Mouse (Mus musculus) adrenal gland, postnatal 4 days (tissue): ENCODE results near the gene Arfgap3. TPM values are rescaled to one million over a fixed set of nuclear protein-coding genes. Genes with fewer than 3 reads are reported as not detected.
"Not testable (repeated sequence)": the region's sequence is repeated elsewhere in the genome, so short reads cannot be mapped to it uniquely, and the experiment has no call there.

Experiments
- DNase-seq, 2 experiments: peaks; one replicate each; pipeline ENCODE4 v3.0.0; 2021 to 2022; ENCODE audit warnings: low spot score in 2 of 2, mixed read lengths in 2 of 2
- total RNA-seq, 2 experiments: library from RNA; stranded (reverse); gene quantifications; 2 replicates each; pipeline ENCODE4 v1.2.3; 2021

The Arfgap3 gene
- total RNA-seq, 2 experiments from 2014 or later: 36.0 to 36.7 TPM

DNA sequence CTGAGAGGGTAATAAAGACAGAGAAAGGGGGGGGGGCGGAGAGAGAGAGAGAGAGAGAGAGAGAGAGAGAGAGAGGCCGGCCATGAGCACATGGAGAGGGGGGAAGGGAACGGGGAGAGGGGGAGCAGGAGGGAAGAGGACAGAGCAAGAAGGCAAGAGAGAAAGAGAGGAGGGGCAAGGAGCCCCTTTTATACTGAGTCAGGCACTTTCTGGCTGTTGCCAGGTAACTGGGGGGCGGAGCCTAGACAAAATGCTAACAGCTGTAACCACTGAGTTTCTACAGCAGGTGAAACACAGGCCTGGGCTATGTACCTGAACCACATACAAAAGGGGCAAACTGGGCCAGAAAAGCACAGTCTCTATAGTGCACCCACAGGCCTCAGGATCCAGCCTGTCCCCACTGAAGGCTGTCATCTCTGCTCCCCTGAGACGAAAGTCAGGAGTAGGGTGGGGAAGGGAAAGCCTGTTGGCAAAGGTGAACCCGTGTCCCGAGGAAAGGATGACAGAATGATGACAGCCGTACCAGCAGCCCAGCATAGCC, 53.2 kb downstream of the Arfgap3 start:
- DNase-seq: no peak

DNA sequence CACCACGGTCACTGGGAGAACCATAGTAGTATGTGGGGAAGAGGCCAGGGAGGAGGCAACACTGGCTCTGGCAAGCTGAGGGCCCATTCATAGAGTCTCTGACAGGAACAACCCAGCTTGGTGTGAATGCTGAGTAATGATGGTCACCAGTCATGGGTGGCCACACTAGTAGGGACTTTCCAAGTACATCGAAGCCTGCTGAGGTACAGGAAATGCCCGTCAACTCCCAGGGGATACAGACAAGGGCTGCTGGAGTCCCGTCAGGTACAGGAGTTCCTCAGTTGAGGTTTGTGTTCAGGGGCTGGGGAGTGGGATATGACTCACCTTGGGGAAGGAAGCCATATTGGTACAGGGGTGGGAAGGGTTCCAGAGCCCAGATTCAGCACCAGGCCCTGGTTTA, 54.0 kb downstream of the Arfgap3 start:
- DNase-seq: no peak

DNA sequence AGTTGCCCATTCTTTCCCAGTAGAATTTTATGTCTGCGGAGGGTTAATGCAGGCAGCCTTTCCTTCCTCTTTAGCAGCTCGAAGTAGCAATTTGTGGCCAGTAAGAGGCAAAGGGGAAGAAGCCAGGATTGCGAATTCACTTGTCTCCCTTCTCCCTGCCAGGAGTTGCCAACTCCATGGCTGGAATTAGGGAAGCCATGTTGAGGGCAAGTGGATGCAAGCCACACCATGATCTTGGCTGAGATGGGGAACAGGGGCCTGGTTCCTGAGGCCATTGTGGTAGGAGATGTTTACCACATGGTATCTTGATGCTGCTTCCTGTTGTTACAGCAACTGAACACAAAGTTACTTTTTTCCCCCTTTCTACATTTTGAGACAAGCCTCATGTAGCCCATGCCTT, 55.1 kb downstream of the Arfgap3 start:
- no peak for DNase-seq

DNA sequence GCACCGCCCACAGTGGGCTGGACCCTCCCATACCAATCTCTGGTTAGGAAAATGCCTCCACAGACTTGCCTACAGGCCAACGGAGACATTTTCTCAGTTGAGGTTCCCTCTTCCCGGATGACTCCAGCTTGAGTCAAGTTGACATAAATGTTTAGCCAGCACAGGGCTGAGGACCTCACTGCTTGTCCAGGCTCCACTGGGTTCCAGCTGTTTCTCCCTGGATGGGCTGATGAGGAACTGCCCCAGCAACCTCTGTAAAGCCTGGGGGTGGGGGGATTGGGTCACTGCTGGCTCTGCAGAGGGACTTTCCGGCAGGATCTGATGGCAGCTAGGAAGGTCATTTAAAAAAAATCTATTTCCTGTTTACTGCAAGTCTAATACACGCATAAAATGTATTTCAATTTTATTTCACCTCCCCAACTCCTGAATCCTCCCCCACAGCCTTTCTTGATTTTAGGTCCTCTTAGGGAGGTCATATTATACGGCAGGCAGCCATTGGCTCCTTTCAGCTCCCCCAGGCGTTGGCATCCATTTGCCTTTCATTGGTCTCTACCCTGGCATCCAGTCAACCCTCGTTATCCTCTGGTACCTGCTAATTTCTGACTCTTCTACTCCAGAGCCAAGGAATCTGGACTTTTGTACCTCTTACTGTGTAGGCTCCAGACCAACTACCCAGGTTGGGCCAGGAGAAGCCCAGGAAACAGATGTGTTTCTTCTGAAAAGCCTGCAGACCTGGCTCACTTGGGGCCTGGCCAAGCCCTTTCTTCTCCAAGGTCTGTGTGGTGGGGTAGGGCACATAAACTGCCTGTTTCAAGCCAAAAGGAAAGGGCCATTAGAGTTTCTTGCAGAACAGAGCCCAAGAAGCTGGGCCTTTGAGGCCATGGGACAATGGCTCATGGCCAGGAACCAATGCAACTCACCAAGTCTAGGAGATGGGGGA, 56.1 kb downstream of the Arfgap3 start:
- no peak for DNase-seq

DNA sequence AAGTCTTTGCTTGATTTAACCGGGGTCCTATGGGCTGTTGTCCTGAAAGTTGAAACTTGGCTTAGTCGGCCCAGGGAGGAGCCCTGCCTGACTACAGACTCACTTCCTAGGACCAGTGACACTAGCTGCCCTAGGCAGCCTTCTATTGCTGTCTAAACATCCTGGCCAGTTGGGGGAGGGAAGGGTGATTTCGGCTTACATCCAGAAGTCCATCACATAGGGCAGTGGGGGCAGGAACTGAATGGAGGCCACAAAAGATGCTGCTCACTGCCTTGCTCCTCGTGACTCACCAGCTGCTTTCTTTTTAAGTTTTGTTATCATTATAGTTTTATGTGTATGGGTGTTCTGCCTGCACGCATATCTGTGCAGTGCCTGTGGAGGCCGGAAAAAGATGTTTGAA, 56.9 kb downstream of the Arfgap3 start:
- DNase-seq: no peak

DNA sequence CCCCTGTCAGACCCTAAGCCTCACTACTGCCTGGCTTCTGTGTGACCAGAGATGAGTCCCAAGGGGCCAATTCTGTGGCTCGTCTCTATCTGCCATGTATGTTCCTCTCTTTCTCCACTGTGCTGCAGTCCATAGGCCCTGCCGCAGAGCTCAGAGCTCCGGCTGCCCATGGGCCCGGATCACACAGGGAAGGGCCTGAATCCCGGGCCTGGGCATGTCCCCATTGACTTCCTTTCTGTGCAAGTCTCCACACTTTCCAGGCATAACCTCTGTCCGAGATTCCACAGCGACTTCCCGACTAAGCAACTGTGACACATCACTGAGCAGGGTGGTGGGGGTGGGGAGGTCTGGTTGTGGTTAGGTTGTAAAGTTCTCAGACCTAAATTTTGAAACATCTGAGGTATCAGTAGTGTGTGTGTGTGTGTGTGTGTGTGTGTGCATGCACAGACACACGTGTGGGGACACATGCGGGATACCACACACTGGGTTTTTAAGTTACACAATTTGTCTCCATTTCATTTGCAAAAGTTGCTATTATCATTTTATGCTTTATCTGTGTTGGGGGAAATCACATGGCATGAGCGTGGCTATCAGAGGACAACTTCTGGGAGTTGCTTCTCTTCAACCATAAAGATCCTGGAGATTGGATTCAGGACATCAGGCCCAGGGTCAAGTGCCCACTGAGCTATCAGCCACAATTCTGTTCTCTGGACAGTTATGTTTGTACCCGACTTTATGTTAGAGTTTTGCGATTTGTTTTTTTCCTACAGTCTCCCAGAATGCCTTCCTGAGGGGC, 57.6 kb downstream of the Arfgap3 start:
- no peak for DNase-seq

DNA sequence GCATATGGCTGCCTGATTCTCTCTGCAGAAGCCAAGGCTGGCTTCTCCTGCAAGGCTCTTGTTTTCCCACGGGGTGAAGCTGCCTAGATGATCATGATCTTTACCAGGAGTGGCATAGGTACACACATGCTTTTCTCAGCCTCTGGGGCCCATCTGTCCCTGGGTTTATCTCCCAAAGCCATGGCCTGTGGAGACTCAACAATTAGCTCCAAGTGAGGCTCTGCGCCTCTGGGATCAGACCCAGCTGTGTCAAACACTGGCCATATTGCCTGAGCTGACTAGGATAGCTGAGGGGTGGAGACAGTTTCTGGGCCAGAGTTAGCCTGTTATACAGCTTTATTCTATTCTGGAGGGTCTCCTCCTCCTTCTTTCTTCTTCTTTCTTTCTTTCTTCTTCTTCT, 59.1 kb downstream of the Arfgap3 start:
- no peak for DNase-seq

DNA sequence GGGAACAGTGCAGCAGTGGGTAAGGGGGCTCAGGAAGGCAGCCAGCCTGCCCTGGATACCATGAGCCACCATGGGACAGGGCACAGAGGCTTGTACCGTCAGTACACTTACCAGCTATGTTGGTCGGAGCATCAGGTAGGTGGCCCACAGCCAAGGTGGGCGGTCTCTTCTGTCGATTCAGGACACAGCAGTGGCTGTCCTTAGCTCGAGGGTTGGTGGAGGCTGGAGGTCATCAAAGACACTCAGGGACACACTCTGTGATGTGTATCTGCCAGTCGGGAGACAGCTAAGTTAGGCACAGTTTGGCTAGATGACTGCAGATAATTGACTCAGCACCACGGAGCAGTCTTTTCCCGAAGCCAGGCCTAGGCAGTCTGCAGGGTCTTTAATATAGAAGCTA, 65.2 kb downstream of the Arfgap3 start:
- no peak for DNase-seq

DNA sequence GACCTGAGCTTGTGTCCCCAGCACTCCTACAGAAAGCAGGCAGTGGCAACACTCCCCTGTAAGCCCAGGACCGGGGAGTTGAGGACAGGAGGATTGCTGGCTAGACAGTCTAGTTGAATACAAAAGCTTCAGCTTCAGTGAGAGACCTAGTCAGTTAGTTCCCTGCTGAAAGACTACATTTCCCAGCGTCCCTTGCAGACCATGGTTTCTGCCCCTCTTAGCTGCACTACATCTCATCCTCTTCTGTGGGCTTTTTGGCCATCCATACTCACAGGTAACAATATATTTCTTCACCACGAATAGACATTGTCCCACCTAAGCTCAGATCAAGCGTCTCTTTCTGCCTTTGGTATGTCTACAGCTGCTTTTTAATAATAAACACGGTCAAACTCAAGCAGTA, 67.7 kb downstream of the Arfgap3 start:
- no peak for DNase-seq

DNA sequence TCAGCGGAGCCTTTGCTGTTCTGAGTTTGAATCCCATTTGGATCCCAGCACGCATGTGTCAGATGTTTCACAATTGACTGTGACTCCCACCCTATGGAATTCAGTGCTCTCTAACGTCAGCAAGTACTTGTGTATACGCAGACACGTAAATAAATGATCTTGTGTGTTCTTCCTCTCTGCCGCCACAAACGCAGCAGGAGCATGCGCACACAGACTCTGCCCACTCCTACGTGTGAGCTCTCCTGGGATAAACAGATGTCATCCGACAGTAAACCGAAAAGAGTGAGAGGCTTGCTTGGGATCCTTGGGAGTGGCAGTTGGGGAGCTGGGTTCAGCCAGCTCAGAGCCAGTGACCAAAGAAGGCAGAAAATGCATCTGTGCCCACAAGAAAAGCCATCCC, 68.7 kb downstream of the Arfgap3 start:
- no peak for DNase-seq

DNA sequence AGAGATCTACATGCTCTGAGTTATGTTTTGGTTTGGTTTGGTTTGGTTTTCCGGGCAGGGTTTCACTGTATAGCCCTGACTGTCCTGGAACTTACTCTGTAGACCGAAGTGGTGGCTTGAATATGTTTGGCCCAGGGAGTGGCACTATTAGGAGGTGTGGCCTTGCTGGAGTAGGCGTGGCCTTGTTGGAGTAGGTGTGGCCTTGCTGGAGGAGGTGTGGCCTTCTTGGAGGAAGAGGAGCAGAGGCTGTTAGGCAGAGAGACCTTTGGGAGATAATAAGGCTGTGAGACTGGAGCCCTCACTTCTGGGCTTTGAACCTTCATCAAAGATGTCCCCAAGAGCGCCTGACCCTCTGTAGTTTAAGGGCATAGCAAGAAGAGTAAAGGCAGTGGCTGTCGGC, 71.5 kb downstream of the Arfgap3 start:
- DNase-seq: no peak

DNA sequence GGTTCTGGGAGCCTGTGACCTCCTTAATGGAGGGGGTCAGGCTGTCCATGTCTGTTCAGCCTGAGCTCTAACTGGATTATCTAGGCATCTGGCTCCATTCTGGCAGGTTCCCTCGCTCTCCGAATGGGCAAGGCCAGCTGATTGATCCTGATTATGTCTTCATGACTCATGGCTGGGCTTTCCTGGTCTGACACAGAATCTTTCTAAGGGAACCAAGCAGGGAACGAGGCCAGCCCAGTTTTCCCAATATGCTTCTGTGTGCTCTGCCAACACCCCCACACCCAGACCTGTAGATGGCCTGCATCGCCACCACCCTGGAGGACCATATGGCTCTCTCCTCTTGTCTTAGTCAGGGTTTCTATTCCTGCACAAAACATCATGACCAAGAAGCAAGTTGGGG, 72.6 kb downstream of the Arfgap3 start:
- DNase-seq: no peak

DNA sequence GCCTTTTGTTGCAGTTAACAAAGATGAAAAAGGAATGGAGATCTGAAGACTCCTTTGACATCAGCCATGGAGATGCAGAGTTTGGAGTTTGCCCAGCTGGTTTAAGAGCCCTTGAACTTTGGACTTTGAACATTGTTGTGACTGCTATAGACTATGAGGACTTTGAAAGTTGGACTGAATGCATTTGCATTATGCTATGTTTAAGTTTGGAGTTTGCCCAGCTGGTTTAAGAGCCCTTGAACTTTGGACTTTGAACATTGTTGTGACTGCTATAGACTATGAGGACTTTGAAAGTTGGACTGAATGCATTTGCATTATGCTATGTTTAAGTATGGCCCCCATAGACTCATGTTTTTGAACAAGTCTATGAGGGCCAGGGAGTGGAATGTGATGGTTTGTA, 75.8 kb downstream of the Arfgap3 start:
- DNase-seq: not testable (repeated sequence)

DNA sequence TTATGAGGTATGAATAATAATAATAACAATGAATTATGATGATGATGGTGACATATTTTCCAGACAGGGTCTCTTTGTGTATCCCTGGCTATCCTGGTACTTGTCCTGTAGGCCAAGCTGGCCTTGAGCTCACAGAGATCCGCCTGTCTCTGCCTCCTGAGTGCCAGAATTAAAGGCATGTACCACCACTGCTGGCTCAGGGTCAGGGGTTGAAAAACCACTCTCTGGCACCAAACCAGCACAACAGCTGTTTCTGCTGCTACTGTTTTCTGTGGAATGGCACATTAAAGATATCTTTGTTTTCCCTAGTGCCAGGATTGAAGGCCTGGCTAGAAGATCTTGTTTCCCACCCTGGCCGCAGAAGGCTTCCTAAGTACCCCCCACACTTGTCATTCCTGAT, 77.0 kb downstream of the Arfgap3 start:
- no peak for DNase-seq

DNA sequence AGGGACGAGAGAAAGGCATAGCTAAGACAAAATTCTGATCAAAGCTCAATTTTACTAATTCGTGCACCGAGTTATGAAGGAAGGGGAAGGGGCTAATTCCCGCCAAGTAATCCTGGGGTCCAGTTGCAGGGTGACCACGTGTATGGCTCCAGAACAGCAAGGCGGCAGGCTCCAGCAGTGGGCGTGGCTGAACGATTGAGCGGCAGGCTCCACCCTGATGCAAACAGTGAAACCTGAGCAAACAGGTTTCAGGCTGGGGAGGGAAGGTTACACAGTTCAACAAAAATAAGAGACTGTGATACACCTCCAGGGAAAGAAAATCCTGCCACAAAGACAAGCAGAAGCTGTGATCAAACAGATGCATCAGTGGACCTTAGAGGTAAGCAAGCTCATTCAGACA, 78.8 kb downstream of the Arfgap3 start:
- DNase-seq: not testable (repeated sequence)

DNA sequence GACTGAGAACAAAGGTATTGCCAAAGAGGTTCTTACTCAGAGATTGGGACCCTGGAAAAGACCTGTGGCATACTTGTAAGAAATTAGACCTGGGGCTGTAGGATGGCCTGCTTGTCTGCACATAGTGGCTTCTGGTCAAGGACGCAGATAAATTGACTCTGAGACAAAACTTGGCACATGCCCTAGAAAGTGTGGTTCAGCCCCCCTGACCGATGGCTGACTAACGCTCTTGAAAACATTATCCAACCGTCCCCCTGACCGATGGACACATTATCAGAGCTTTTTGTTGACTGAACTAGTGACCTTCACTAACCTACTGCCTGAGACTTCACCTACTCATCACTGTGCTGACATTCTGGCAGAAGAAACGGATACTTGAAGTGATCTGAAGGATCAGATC, 80.1 kb downstream of the Arfgap3 start:
- not testable (repeated sequence) for DNase-seq

DNA sequence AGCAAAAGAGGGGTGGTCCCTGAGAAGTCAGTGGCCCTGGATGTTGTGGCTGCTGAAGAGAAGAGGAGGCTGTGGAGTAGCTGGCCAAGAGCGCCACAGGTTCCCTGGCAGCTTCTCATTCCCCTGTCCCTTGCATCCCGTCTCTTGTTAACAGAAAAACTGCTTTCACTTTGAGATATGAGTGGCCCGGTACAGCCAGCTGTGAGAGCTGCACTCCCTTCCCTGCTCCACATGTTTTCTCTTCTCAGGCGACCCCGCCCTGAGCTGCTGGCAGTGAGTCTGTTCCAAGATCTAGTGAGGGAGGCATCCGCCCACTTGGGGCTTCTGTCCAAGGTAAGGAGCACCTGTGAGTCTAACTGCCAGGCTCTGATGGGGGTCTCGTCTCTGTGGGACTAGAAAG, 81.6 kb downstream of the Arfgap3 start:
- DNase-seq: not testable (repeated sequence)

DNA sequence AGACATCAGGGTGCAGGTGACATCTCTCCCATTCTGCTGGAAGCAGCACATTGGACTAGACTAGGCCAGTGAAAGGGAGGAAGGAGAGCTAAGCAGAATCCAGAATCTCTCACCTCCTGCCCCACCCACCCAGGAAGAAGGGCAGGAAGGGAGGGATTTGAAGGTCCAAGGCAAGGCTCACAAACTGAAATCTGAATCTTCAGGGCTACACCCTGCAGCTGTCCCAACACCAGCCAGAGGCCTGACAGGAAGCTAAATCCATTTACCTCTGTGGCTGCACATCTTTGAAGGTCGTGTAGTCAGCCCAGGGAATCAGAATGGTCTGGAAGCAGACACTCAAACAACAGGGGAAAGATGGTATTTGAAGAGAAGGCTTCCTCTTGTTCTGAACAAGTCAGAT, 84.8 kb downstream of the Arfgap3 start:
- no peak for DNase-seq

DNA sequence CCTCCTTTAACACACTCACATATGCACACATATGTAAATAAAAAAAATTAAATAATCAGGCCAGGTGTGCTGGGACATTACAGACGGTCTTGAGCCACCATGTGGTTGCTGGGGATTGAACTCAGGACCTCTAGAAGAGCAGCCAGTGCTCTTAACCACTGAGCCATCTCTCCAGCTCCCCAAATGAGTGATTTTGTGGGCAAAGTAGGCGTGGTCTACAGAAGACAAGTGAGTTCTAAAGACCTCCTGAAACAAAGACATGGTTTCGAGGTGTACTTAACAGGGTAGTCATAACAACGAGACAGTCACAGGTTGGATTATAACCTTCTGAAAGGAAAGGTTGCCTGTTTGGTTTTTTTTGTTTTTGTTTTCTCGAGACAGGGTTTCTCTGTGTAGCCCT, 86.6 kb downstream of the Arfgap3 start:
- DNase-seq: no peak

DNA sequence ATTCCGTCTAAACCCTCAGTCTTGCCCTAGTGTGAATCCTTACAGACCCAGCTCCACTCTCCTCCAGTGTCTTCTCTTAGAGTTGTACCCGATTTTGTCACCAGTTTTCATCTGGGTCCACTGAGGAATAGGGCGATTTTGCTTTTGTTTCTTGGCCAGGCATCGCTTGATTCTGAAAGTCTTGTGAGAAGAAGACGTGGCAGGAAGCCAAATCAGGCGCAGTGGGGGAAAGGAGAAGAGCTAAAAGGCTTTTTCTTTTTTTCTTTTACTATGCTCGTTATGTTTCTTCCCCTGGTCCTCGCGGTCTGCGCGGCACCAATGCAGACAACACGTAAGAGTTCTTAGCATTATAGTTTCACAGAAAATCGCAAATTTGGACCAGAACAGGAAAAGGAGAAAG, 92.1 kb downstream of the Arfgap3 start:
- no peak for DNase-seq

DNA sequence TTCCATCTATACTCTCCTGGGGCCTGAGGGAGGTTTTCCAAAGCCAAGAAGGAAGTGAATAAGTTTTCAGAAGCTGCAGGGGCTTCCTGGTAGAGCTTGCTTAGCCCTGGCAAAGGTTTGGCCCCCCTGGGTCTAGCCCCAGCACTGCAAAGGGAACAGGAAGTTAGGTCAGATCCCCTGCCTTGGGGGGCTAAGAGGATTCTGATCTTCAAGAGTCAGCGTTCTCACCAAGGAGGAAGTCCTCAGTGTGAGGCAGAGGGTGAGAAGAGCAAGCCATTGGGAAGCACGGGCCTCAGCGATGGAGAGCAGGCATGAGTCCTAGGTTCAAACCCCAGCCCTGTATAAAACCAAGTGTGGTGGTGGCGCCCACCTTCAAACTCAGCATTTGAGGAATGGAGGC, 93.6 kb downstream of the Arfgap3 start:
- DNase-seq: no peak

DNA sequence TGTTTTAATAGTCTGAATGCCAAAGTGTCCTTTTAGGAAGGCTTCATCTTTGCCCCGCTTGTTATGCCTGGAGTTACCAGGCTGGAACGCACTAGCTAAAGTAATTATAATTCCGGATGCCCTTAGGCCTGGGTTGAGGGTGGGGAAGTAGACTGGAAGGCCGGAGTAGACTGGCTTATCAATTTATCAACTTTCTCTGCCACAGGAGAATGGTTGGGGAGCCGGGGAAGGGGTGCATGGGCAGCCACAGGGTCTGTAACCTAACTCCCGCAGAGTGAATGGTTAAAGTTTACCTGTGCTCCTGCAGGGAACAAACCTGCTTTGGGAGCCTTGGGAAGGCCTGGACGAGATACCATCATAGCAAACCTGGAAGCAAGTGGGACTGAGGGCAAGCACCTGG, 94.1 kb downstream of the Arfgap3 start:
- DNase-seq: no peak
